Mouse (Mus musculus): ENCODE measurements around the gene Actl10.

DNA sequence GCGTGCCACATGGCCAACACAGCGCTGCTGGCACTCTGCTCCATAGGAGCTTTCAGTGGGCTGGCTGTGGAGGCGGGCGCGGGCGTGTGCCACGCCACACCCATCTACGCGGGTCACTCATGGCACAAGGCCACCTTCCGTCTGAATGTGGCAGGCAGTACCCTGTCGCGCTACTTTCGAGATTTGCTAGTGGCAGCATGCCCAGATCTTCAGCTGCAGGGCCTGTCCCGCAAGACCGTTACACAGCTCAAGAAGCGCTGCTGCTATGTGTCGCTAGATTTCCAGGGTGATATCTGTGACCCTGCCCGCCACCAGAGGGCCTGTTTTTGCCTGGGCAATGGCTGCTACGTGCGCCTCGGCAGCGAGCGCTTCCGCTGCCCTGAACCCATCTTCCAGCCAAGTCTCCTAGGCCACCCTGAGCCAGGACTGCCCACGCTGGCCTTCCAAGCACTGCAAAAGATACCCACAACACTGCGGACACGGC is 890 bp downstream of the Actl10 start:
- TF ChIP-seq CTCF (IDR thresholded peaks at IDR 0.05; ENCODE audit: low read depth) (peak; percentile 56), EP300 (IDR thresholded peaks at IDR 0.05; ENCODE audit: low read depth) (no peak)
